Mouse (Mus musculus) lung, postnatal 0 days (tissue): ENCODE results near the gene Gjb6.

Source experiments
- CTCF ChIP-seq: IDR thresholded peaks from 2 replicates; pipeline ENCODE4 v1.5.1; 2016; ENCODE audit warnings: antibody characterized with exemption, mild to moderate bottlenecking
- EP300 ChIP-seq: IDR thresholded peaks from 2 replicates; pipeline ENCODE4 v1.6.1; 2016; ENCODE audit warnings: antibody characterized with exemption, mild to moderate bottlenecking, control low read depth

DNA sequence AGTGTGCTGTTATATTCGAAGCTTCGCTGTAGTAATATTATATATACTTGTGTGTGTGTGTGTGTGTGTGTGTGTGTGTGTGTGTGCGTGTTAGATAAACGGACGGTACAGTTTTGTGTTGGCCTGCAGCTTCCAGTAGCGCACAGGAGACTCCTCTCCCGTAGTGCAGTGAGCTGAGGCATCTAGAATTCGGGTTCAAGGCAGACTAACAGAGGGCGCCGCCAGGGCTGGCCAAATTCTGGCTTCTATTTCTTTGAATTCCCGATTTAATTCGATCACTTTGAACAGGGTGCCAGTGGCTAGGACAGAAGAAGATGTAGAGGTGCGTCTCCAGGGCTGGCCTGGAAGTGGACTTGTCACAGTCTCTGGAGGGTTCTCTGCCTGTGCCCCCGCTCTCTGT is 28.3 kb downstream of the Gjb6 start:
- TF ChIP-seq CTCF (no peak), EP300 (no peak)
